In the genomic region with DNA sequence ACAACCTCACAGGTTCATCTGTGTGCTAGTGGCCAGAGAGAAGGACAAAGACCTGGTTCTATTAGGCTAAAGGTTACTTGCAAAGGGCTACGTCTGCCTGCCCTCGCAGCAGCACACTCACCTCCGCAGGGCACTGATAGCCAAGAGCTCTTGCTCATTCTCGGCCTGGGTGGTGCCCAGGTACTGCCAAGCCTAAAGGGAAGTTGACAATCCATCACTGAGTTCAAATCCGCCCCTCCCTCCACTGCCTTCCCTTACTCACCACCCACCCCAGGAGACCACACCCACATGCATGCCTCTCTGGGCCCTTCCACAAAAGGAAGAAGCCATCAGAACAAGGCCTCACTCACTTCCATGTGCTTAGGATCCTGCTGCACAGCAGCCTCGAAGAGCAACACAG, we compare ENCODE assay signal across 21 mouse cellular contexts.
"Had no signal": no experiment of that assay in that cellular context is flagged by ENCODE, and none has a peak within 500 bp of the region (broad histone marks: within the 10 kb centered on the region; RNA-seq: fewer than 3 reads in every experiment).

No protein-coding gene starts in this region.

- H3K27me3 ChIP-seq: intestine, embryonic 15.5 days; kidney, embryonic 15.5 days; limb, embryonic 12.5 days; limb, embryonic 15.5 days; liver, embryonic 13.5 days; midbrain, embryonic 12.5 days; midbrain, embryonic 15.5 days; neural tube, embryonic 12.5 days; neural tube, embryonic 15.5 days had no signal

- DNase-seq: kidney, adult 11 months; kidney, adult 8-10 months; kidney, postnatal 10 days; kidney, postnatal 36 days; left cerebral cortex, postnatal 4 days; liver, embryonic 13.5 days; lung, adult 2 months; lung, postnatal 14 days; lung, postnatal 4 days; retina, postnatal 1 day; thymus, adult 2 months; thymus, postnatal 14 days; thymus, postnatal 4 days had no signal

- ATAC-seq: intestine, embryonic 15.5 days; midbrain, embryonic 15.5 days had no signal

- H3K9ac ChIP-seq: intestine, embryonic 15.5 days; kidney, embryonic 15.5 days; limb, embryonic 12.5 days; limb, embryonic 15.5 days; liver, embryonic 13.5 days; midbrain, embryonic 12.5 days; midbrain, embryonic 15.5 days; neural tube, embryonic 12.5 days; neural tube, embryonic 15.5 days had no signal

- H3K27ac ChIP-seq: intestine, embryonic 15.5 days; kidney, embryonic 15.5 days; limb, embryonic 12.5 days; limb, embryonic 15.5 days; liver, embryonic 13.5 days; midbrain, embryonic 12.5 days; midbrain, embryonic 15.5 days; neural tube, embryonic 12.5 days; neural tube, embryonic 15.5 days had no signal

- H3K9me3 ChIP-seq: intestine, embryonic 15.5 days; kidney, embryonic 15.5 days; limb, embryonic 12.5 days; limb, embryonic 15.5 days; liver, embryonic 13.5 days; midbrain, embryonic 12.5 days; midbrain, embryonic 15.5 days; neural tube, embryonic 12.5 days; neural tube, embryonic 15.5 days had no signal

- H3K4me1 ChIP-seq: intestine, embryonic 15.5 days; kidney, embryonic 15.5 days; limb, embryonic 12.5 days; limb, embryonic 15.5 days; liver, embryonic 13.5 days; midbrain, embryonic 12.5 days; midbrain, embryonic 15.5 days; neural tube, embryonic 12.5 days; neural tube, embryonic 15.5 days had no signal

- H3K4me3 ChIP-seq: intestine, embryonic 15.5 days; kidney, embryonic 15.5 days; limb, embryonic 12.5 days; limb, embryonic 15.5 days; liver, embryonic 13.5 days; midbrain, embryonic 12.5 days; midbrain, embryonic 15.5 days; neural tube, embryonic 12.5 days; neural tube, embryonic 15.5 days had no signal

- H3K4me2 ChIP-seq: intestine, embryonic 15.5 days; kidney, embryonic 15.5 days; limb, embryonic 12.5 days; limb, embryonic 15.5 days; liver, embryonic 13.5 days; midbrain, embryonic 12.5 days; midbrain, embryonic 15.5 days; neural tube, embryonic 12.5 days; neural tube, embryonic 15.5 days had no signal
